Mouse (Mus musculus): Measurements from ENCODE around the gene Olfr548-ps1. TPM values are rescaled to one million over a fixed set of nuclear protein-coding genes. Genes with fewer than 3 reads are reported as not detected.

The Olfr548-ps1 gene
- polyA plus RNA-seq, 1 experiment from 2014 or later = not detected

Other genes with a start within 250 kb of the Olfr548-ps1 start
- 95.7 and 101 TPM in 2 replicates for gene Rrm1, start 99.2 kb upstream of the Olfr548-ps1 start, polyA plus RNA-seq (2015; fragmentation: Nextera tagmentation; extraction: Ambion mirVana)
- gene Olfr543, start 59.2 kb upstream of the Olfr548-ps1 start, polyA plus RNA-seq (2015; fragmentation: Nextera tagmentation; extraction: Ambion mirVana) = 0.23 and 0.38 TPM in 2 replicates
- 0.06 and 0.13 TPM in 2 replicates for gene Olfr544, start 52.6 kb upstream of the Olfr548-ps1 start, polyA plus RNA-seq (2015; fragmentation: Nextera tagmentation; extraction: Ambion mirVana)
- gene Olfr545, start 41.3 kb upstream of the Olfr548-ps1 start, polyA plus RNA-seq (2015; fragmentation: Nextera tagmentation; extraction: Ambion mirVana) = 0.05 and 0.15 TPM in 2 replicates
- gene Olfr547, start 6.1 kb upstream of the Olfr548-ps1 start, polyA plus RNA-seq (2015; fragmentation: Nextera tagmentation; extraction: Ambion mirVana) = not detected in 2 replicates
- gene Olfr549, start 9.0 kb downstream of the Olfr548-ps1 start, polyA plus RNA-seq (2015; fragmentation: Nextera tagmentation; extraction: Ambion mirVana) = not detected in 2 replicates
- gene Trim21, start 24.6 kb downstream of the Olfr548-ps1 start, polyA plus RNA-seq (2015; fragmentation: Nextera tagmentation; extraction: Ambion mirVana) = 0.06 TPM in 1 of 2 replicates, not detected in the other
- not detected in 2 replicates for gene Olfr550, start 30.5 kb downstream of the Olfr548-ps1 start, polyA plus RNA-seq (2015; fragmentation: Nextera tagmentation; extraction: Ambion mirVana)
- not detected in 2 replicates for gene Olfr551, start 51.0 kb downstream of the Olfr548-ps1 start, polyA plus RNA-seq (2015; fragmentation: Nextera tagmentation; extraction: Ambion mirVana)
- not detected in 2 replicates for gene Olfr552, start 56.9 kb downstream of the Olfr548-ps1 start, polyA plus RNA-seq (2015; fragmentation: Nextera tagmentation; extraction: Ambion mirVana)
- gene Olfr553, start 77.3 kb downstream of the Olfr548-ps1 start, polyA plus RNA-seq (2015; fragmentation: Nextera tagmentation; extraction: Ambion mirVana) = not detected in 2 replicates
- gene Olfr554, start 97.5 kb downstream of the Olfr548-ps1 start, polyA plus RNA-seq (2015; fragmentation: Nextera tagmentation; extraction: Ambion mirVana) = not detected in 2 replicates
- gene Olfr555, start 117.9 kb downstream of the Olfr548-ps1 start, polyA plus RNA-seq (2015; fragmentation: Nextera tagmentation; extraction: Ambion mirVana) = not detected in 2 replicates
- gene Olfr556, start 124.0 kb downstream of the Olfr548-ps1 start, polyA plus RNA-seq (2015; fragmentation: Nextera tagmentation; extraction: Ambion mirVana) = not detected in 2 replicates
- 6.6 and 6.7 TPM in 2 replicates for gene Trim68, start 146.4 kb downstream of the Olfr548-ps1 start, polyA plus RNA-seq (2015; fragmentation: Nextera tagmentation; extraction: Ambion mirVana)
- gene Olfr557, start 155.0 kb downstream of the Olfr548-ps1 start, polyA plus RNA-seq (2015; fragmentation: Nextera tagmentation; extraction: Ambion mirVana) = not detected in 2 replicates
- gene Olfr558, start 161.3 kb downstream of the Olfr548-ps1 start, polyA plus RNA-seq (2015; fragmentation: Nextera tagmentation; extraction: Ambion mirVana) = not detected in 2 replicates
- gene Olfr33, start 178.2 kb downstream of the Olfr548-ps1 start, polyA plus RNA-seq (2015; fragmentation: Nextera tagmentation; extraction: Ambion mirVana) = not detected in 2 replicates
- gene Olfr559, start 186.6 kb downstream of the Olfr548-ps1 start, polyA plus RNA-seq (2015; fragmentation: Nextera tagmentation; extraction: Ambion mirVana) = not detected in 2 replicates
- gene Olfr560, start 218.5 kb downstream of the Olfr548-ps1 start, polyA plus RNA-seq (2015; fragmentation: Nextera tagmentation; extraction: Ambion mirVana) = not detected in 2 replicates
- 0.05 and 0.14 TPM in 2 replicates for gene Olfr78, start 218.6 kb downstream of the Olfr548-ps1 start, polyA plus RNA-seq (2015; fragmentation: Nextera tagmentation; extraction: Ambion mirVana)
- gene Olfr561, start 230.3 kb downstream of the Olfr548-ps1 start, polyA plus RNA-seq (2015; fragmentation: Nextera tagmentation; extraction: Ambion mirVana) = not detected in 2 replicates